9 mouse cellular contexts compared by ENCODE assay signal in genomic region chr2:152142046-152142445, GRCm38 (mm10). TPM values are rescaled to one million over a fixed set of nuclear protein-coding genes. Genes with fewer than 3 reads are reported as not detected.
DNase-seq lines count a peak whose midpoint lies in the region; ATAC-seq lines count a peak whose summit lies in the region.
"Had no signal": no experiment of that assay in that cellular context is flagged by ENCODE, and none has a peak within 500 bp of the region (broad histone marks: within the 10 kb centered on the region; RNA-seq: fewer than 3 reads in every experiment).

No protein-coding gene starts in this region.

- H3K36me3 ChIP-seq in forebrain, embryonic 12.5 days (replicated peaks): no peaks in the 10 kb centered on the region
- no peaks in the 10 kb centered on the region for H3K36me3 ChIP-seq in hindbrain, embryonic 13.5 days

- H3K4me3 ChIP-seq in forebrain, embryonic 12.5 days (replicated peaks): peak overlapping the region; percentile 29
- H3K4me3 ChIP-seq in hindbrain, embryonic 13.5 days: peak overlapping the region; percentile 31

- peak; percentile 34; the same call in 1 of the 2 replicates for ATAC-seq in forebrain, embryonic 12.5 days (ENCODE audit: low FRiP score)
- 0 out of 2 replicates have a peak, but pooled peaks have one; percentile 12 for ATAC-seq in hindbrain, embryonic 13.5 days (ENCODE audit: low FRiP score)

- peaks cover 36% of the 10 kb centered on the region for H3K4me1 ChIP-seq in forebrain, embryonic 12.5 days
- H3K4me1 ChIP-seq in hindbrain, embryonic 13.5 days (replicated peaks): peaks cover 58% of the 10 kb centered on the region

- peak; percentile 29 for DNase-seq in gastrocnemius, postnatal 10 days
- no peak for DNase-seq in gastrocnemius, postnatal 4 days (ENCODE audit: low spot score in 2 of 2)
- DNase-seq in liver: peak; percentile 33
- DNase-seq in neural tube, embryonic 10.5 days (ENCODE audit: extremely low spot score, low spot score): peak; percentile 82
- DNase-seq in urinary bladder, postnatal 25 days (ENCODE audit: low spot score): no peak
- no peak for DNase-seq in layer of hippocampus, adult 9-10 months (ENCODE audit: low spot score)

- 2% methylated on average over 13 of the region's 13 CpGs for WGBS in forebrain, embryonic 12.5 days
- WGBS in hindbrain, embryonic 13.5 days: under 1% methylated on average over 13 of the region's 13 CpGs

- peak overlapping the region; percentile 18; the same call in 1 of the 2 replicates for H3K9ac ChIP-seq in forebrain, embryonic 12.5 days
- H3K9ac ChIP-seq in hindbrain, embryonic 13.5 days: peak overlapping the region; percentile 60

- H3K27me3 ChIP-seq in forebrain, embryonic 12.5 days: peaks cover 71% of the 10 kb centered on the region
- peaks cover 63% of the 10 kb centered on the region for H3K27me3 ChIP-seq in hindbrain, embryonic 13.5 days

- H3K9me3 ChIP-seq in forebrain, embryonic 12.5 days: no peaks in the 10 kb centered on the region
- no peaks in the 10 kb centered on the region for H3K9me3 ChIP-seq in hindbrain, embryonic 13.5 days

- H3K27ac ChIP-seq in forebrain, embryonic 12.5 days: no peak overlapping the region
- H3K27ac ChIP-seq in hindbrain, embryonic 13.5 days: no peak overlapping the region
- H3K27ac ChIP-seq: macrophage had no signal

- H3K4me2 ChIP-seq in forebrain, embryonic 12.5 days: peak overlapping the region; percentile 65
- peak overlapping the region; percentile 76 for H3K4me2 ChIP-seq in hindbrain, embryonic 13.5 days

RNA-seq across cellular contexts. Expression of gene Tcf15, which starts 1.3 kb away (rescaled TPM):
- total RNA-seq in gastrocnemius, postnatal 10 days (2021): 10 to 100 TPM; 17.4 to 22.4 TPM
- 10 to 100 TPM; 18.4 to 21.9 TPM for total RNA-seq in gastrocnemius, postnatal 4 days (2021)
- polyA plus RNA-seq in forebrain, embryonic 12.5 days (2016; fragmentation: Nextera tagmentation; extraction: Ambion mirVana): 3.0 and 3.2 TPM in 2 replicates
- 2.8 and 3.2 TPM in 2 replicates for polyA plus RNA-seq in hindbrain, embryonic 13.5 days (2015; fragmentation: Nextera tagmentation; extraction: Ambion mirVana)
- polyA plus RNA-seq: macrophage had no signal

RNA-seq across cellular contexts. Expression of gene Srxn1, which starts 36.7 kb away (rescaled TPM):
- 10 to 100 TPM in 1 of 2 experiments, 1 to 10 TPM in 1; 8.7 to 14.7 TPM for total RNA-seq in gastrocnemius, postnatal 10 days (2021)
- total RNA-seq in gastrocnemius, postnatal 4 days (2021): 10 to 100 TPM; 13.4 to 14.8 TPM
- polyA plus RNA-seq in forebrain, embryonic 12.5 days (2016; fragmentation: Nextera tagmentation; extraction: Ambion mirVana): 12.0 and 12.9 TPM in 2 replicates
- polyA plus RNA-seq in hindbrain, embryonic 13.5 days (2015; fragmentation: Nextera tagmentation; extraction: Ambion mirVana): 16.1 and 16.8 TPM in 2 replicates

Comparison
In these comparisons a context has a peak if more than half of its experiments do, and no peak if none do; other contexts are left out.
1. DNase-seq: peak in gastrocnemius, postnatal 10 days (single experiment), liver (single experiment) and neural tube, embryonic 10.5 days (single experiment); none in gastrocnemius, postnatal 4 days (0 of 2), urinary bladder, postnatal 25 days (single experiment) and layer of hippocampus, adult 9-10 months (single experiment).